Mouse (Mus musculus) cerebellum, adult 2 months (tissue): ENCODE data around the gene Map3k12.

Source experiments
- CTCF ChIP-seq: fragments of 200-500 bp; IDR thresholded peaks from 2 replicates; pipeline ENCODE4 v1.5.1; 2011; ENCODE audit warnings: low read depth, mild to moderate bottlenecking, control low read depth, low read length, moderate library complexity, borderline replicate concordance; ENCODE audit not compliant: insufficient read depth
- POLR2A ChIP-seq: fragments of 200-500 bp; IDR thresholded peaks from 2 replicates; pipeline ENCODE4 v1.6.1; 2011; ENCODE audit warnings: low read length, control low read depth, borderline replicate concordance; ENCODE audit not compliant: insufficient read depth

DNA sequence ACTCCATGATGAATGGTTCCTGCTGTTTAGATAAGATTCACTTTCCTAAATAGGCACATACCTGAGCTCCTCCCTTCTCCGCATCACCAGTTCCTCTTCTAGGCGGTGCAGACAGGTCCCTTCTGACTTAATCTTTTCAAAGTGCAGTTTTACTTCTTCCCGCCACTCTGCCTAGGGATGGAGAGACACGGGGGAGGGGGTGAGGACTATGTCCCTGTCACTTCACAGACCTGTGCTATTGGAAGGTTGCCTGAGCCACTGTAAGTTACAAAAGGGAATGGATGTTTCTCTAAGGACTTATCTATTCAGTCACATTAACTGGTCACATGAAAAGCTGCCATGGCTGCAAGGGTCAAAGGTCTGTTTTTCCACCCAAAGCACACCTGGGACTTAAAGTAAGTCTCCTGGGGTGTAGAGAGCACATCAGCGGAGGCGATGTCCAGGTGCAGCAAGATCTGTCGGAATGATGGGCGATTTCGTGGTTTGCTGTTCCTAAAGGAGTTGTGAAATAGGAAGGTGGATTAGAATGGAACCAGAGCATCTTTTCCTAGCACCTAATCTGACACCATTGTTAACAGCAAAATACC, 14.5 kb downstream of the Map3k12 start:
- TF ChIP-seq POLR2A (no peak), CTCF (no peak)
